Mouse (Mus musculus): ENCODE results near the gene Trpm4. TPM values are rescaled to one million over a fixed set of nuclear protein-coding genes. Genes with fewer than 3 reads are reported as not detected.

Trpm4 gene
- polyA plus RNA-seq, 1 experiment from 2014 or later, result 14.2 TPM

DNA sequence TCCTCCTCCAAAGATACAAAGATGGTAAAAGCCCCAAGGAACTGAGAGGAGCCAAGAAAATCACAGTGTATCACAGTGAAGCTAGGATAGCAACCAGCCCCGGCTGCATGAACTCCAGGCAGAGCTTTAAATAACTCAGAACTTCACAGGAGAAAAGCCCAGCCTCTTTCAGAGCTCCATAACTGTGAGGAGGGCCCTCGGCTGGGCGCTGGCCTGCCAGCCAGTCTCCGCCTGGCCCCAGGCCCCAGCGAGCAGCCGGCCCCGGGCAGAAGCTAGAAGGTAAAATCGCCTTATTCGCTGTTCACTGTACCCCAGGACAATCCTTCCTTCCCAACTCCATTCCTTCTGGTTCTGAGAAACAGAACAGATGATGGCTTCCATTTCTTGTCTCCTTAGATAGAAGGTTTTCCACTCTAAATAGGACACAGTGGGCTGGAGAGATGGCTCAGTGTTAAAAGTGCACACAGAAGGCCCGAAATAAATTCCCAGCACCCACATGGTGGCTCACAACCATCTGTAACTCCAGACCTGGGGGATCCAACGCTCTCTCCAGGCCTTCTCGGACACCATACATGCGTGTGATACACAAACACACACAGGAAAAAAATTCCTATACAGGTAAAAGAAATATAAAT is 4.6 kb downstream of the Trpm4 start:
- H3K27ac ChIP-seq (ENCODE audit: low read depth, low read length), result no peak overlapping the region
- H3K9ac ChIP-seq (ENCODE audit: low read depth, low read length), result no peak overlapping the region
- no peak overlapping the region for H3K4me2 ChIP-seq (ENCODE audit: low read length)
- WGBS, result 77% methylated on average over 13 of the region's 13 CpGs
- H3K27me3 ChIP-seq (replicated peaks; ENCODE audit: control insufficient read depth, insufficient read depth, low read length), result no peaks in the 10 kb centered on the region
- H3K9me3 ChIP-seq (ENCODE audit: control insufficient read depth, low read length), result no peaks in the 10 kb centered on the region; the same call in 1 of the 2 replicates
- no peak overlapping the region for H3K4me3 ChIP-seq (ENCODE audit: low read length)
- peaks cover 5% of the 10 kb centered on the region; the same call in 1 of the 2 replicates for H3K36me3 ChIP-seq (ENCODE audit: control insufficient read depth, insufficient read depth, low read length)
- peaks cover 10% of the 10 kb centered on the region for H3K4me1 ChIP-seq (ENCODE audit: control insufficient read depth, insufficient read depth, low read depth, low read length)
- no peak for ATAC-seq

DNA sequence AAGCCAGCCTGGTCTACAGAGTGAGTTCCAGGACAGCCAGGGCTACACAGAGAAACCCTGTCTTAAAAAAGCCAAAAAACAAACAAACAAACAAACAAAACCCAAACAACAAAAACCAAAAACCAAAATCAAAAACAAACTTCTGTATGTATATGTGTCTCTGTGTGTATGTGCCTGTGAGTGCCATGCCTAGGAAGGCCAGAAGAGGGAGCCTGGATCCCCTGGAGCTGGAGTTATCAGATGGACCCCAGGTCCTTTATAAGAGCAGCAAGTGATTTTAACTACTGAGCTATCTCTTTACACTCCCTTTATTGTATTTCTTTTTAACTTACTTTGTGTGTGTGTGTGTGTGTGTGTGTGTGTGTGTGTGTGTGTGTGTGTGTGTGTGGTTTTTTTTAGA is 7.8 kb downstream of the Trpm4 start:
- H3K9ac ChIP-seq (ENCODE audit: low read depth, low read length), result no peak overlapping the region
- no peak for ATAC-seq
- no peaks in the 10 kb centered on the region for H3K27me3 ChIP-seq (replicated peaks; ENCODE audit: control insufficient read depth, insufficient read depth, low read length)
- H3K4me1 ChIP-seq (ENCODE audit: control insufficient read depth, insufficient read depth, low read depth, low read length), result no peaks in the 10 kb centered on the region
- H3K27ac ChIP-seq (ENCODE audit: low read depth, low read length), result no peak overlapping the region
- no peaks in the 10 kb centered on the region; the same call in 1 of the 2 replicates for H3K9me3 ChIP-seq (ENCODE audit: control insufficient read depth, low read length)
- no peak overlapping the region for H3K4me2 ChIP-seq (ENCODE audit: low read length)
- no peak overlapping the region for H3K4me3 ChIP-seq (ENCODE audit: low read length)
- peaks cover 5% of the 10 kb centered on the region; the same call in 1 of the 2 replicates for H3K36me3 ChIP-seq (ENCODE audit: control insufficient read depth, insufficient read depth, low read length)

DNA sequence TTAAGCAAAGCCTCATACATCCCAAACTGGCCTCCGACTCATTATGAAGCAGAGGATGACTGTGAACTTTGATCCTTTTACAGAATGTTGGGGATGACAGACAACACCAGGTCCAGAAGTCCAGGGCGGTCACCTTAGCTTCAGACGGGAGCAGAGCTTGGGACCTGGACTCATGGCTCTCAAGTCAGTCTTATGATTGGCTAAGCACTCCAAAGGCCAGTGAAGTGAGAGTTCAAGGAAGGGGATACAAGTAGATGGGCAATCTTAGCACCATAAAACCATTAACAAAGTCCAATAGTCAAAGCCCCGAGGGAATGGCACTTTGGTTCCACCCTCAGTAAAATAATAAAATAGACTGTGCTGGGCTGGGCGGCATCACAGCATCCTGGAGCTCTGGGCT is 10.5 kb downstream of the Trpm4 start:
- Histone ChIP-seq H3K4me1 (ENCODE audit: control insufficient read depth, insufficient read depth, low read depth, low read length) (no peaks in the 10 kb centered on the region), H3K36me3 (ENCODE audit: control insufficient read depth, insufficient read depth, low read length) (peaks cover 10% of the 10 kb centered on the region; the same call in 1 of the 2 replicates), H3K9me3 (ENCODE audit: control insufficient read depth, low read length) (no peaks in the 10 kb centered on the region; the same call in 1 of the 2 replicates), H3K9ac (ENCODE audit: low read depth, low read length) (no peak overlapping the region), H3K4me3 (ENCODE audit: low read length) (no peak overlapping the region), H3K27me3 (replicated peaks; ENCODE audit: control insufficient read depth, insufficient read depth, low read length) (no peaks in the 10 kb centered on the region), H3K4me2 (ENCODE audit: low read length) (no peak overlapping the region), H3K27ac (ENCODE audit: low read depth, low read length) (no peak overlapping the region)
- ATAC-seq, result no peak
- WGBS, result 85% methylated on average over 5 of the region's 5 CpGs

DNA sequence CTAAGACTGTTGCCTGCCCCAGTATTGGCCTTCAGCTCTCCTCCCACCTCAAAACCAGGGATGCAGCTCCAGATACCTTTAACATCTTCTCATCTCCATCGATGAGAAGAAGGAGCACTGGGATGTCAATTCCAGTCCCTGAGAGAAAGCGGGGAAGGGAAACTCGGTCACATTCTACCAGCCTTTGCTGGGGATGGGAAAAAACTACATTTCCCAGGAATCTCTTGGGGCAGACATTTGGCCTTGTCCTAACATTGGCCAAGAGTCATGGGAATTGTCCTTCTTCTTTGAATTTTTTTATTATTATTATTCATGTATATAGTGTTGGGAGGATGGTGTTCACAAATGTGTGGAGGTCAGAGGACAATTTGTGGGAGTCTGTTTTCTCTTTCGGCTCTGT is 11.3 kb downstream of the Trpm4 start:
- peaks cover 10% of the 10 kb centered on the region; the same call in 1 of the 2 replicates for H3K36me3 ChIP-seq (ENCODE audit: control insufficient read depth, insufficient read depth, low read length)
- WGBS, result 86% methylated on average over 4 of the region's 4 CpGs

DNA sequence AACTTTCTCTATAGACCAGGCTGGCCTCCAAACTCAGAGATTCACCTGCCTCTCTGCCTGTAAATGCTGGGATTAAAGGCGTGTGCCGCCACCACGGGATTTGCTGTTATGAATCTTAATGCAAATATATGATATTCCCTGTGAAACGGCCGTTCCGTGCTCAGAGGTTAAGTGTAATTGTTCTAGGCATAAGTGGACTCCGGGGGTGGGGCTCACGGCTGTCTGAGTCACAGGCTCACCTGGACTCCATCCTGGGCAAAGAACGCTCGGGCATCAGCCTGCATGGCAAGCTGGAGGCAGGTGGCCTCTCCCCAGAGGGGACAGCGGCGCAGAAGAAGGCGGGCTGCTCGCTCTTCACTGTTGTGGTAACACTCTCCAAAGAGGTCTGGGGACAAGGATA is 17.0 kb downstream of the Trpm4 start:
- no peak overlapping the region for H3K4me3 ChIP-seq (ENCODE audit: low read length)
- no peak overlapping the region for H3K4me2 ChIP-seq (ENCODE audit: low read length)
- H3K9me3 ChIP-seq (ENCODE audit: control insufficient read depth, low read length), result no peaks in the 10 kb centered on the region
- H3K27ac ChIP-seq (ENCODE audit: low read depth, low read length), result no peak overlapping the region
- H3K36me3 ChIP-seq (ENCODE audit: control insufficient read depth, insufficient read depth, low read length), result peaks cover 4% of the 10 kb centered on the region; the same call in 1 of the 2 replicates
- WGBS, result 93% methylated on average over 14 of the region's 14 CpGs
- no peaks in the 10 kb centered on the region for H3K27me3 ChIP-seq (replicated peaks; ENCODE audit: control insufficient read depth, insufficient read depth, low read length)
- H3K4me1 ChIP-seq (ENCODE audit: control insufficient read depth, insufficient read depth, low read depth, low read length), result peaks cover 3% of the 10 kb centered on the region; the same call in 1 of the 2 replicates
- H3K9ac ChIP-seq (ENCODE audit: low read depth, low read length), result no peak overlapping the region
- no peak for ATAC-seq

More for the DNA sequence above, 11.3 kb downstream of the Trpm4 start:
- no peak overlapping the region for H3K9ac ChIP-seq (ENCODE audit: low read depth, low read length)
- H3K4me2 ChIP-seq (ENCODE audit: low read length), result no peak overlapping the region
- no peaks in the 10 kb centered on the region for H3K27me3 ChIP-seq (replicated peaks; ENCODE audit: control insufficient read depth, insufficient read depth, low read length)
- no peaks in the 10 kb centered on the region for H3K4me1 ChIP-seq (ENCODE audit: control insufficient read depth, insufficient read depth, low read depth, low read length)
- H3K4me3 ChIP-seq (ENCODE audit: low read length), result no peak overlapping the region
- ATAC-seq, result no peak
- H3K9me3 ChIP-seq (ENCODE audit: control insufficient read depth, low read length), result no peaks in the 10 kb centered on the region; the same call in 1 of the 2 replicates
- no peak overlapping the region for H3K27ac ChIP-seq (ENCODE audit: low read depth, low read length)

DNA sequence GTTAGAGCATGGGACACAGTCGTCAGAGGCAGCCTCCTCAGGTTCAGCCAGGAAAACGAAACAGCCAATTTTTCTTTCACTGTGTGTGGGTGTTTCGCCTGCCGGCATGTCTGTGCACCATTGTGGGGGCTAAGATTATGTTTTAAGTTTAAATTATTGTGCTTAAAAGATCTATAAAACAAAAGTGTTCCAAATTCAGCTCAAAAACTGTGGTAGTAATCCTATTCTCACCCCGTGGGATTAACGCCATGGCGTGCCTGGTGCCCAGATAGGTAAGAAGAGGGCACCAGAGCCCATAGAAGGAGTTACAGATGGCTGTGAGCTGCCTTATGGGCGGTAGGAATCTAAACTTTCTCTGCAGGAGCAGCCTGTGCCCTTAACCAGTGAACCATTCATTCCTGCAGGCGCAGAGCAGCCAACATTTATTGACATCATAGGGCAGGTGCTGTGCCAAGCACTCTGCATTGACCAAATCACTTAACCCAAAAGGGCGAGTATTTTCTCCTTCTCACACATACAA is 18.3 kb downstream of the Trpm4 start:
- no peaks in the 10 kb centered on the region for H3K27me3 ChIP-seq (replicated peaks; ENCODE audit: control insufficient read depth, insufficient read depth, low read length)
- peaks cover 4% of the 10 kb centered on the region; the same call in 1 of the 2 replicates for H3K36me3 ChIP-seq (ENCODE audit: control insufficient read depth, insufficient read depth, low read length)
- no peak overlapping the region for H3K27ac ChIP-seq (ENCODE audit: low read depth, low read length)
- no peak overlapping the region for H3K4me3 ChIP-seq (ENCODE audit: low read length)
- H3K4me2 ChIP-seq (ENCODE audit: low read length), result no peak overlapping the region
- H3K9me3 ChIP-seq (ENCODE audit: control insufficient read depth, low read length), result no peaks in the 10 kb centered on the region
- H3K9ac ChIP-seq (ENCODE audit: low read depth, low read length), result no peak overlapping the region
- H3K4me1 ChIP-seq (ENCODE audit: control insufficient read depth, insufficient read depth, low read depth, low read length), result peaks cover 3% of the 10 kb centered on the region; the same call in 1 of the 2 replicates
- ATAC-seq, result no peak
- WGBS, result 87% methylated on average over 10 of the region's 10 CpGs

DNA sequence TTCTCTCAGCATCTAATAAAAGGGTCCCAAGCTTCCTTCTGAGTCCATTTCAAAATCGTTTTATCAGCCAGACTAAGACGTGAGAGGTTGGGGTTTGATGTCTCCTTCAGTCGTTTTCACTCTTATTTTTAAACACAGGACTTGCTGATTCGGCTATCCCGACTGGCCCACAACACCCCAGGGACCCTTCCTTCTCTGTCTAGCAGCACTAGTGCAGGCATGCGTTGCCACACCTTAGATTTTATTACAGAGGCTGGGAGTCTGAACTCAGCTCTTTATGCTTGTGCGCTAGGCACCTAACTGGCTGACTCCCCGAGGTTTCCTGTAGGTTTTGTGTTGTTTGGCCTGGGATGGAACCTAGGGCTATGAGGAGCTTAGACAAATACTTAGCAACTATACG is 20.1 kb downstream of the Trpm4 start:
- ATAC-seq, result no peak
- 0 out of 2 replicates have a peak, but pooled peaks cover 1% of the 10 kb centered on the region for H3K36me3 ChIP-seq (ENCODE audit: control insufficient read depth, insufficient read depth, low read length)
- peaks cover 3% of the 10 kb centered on the region; the same call in 1 of the 2 replicates for H3K4me1 ChIP-seq (ENCODE audit: control insufficient read depth, insufficient read depth, low read depth, low read length)
- 30% methylated on average over 9 of the region's 9 CpGs for WGBS
- no peak overlapping the region for H3K4me3 ChIP-seq (ENCODE audit: low read length)
- no peak overlapping the region for H3K27ac ChIP-seq (ENCODE audit: low read depth, low read length)
- no peaks in the 10 kb centered on the region for H3K27me3 ChIP-seq (replicated peaks; ENCODE audit: control insufficient read depth, insufficient read depth, low read length)
- H3K9me3 ChIP-seq (ENCODE audit: control insufficient read depth, low read length), result no peaks in the 10 kb centered on the region
- H3K9ac ChIP-seq (ENCODE audit: low read depth, low read length), result no peak overlapping the region
- H3K4me2 ChIP-seq (ENCODE audit: low read length), result no peak overlapping the region

DNA sequence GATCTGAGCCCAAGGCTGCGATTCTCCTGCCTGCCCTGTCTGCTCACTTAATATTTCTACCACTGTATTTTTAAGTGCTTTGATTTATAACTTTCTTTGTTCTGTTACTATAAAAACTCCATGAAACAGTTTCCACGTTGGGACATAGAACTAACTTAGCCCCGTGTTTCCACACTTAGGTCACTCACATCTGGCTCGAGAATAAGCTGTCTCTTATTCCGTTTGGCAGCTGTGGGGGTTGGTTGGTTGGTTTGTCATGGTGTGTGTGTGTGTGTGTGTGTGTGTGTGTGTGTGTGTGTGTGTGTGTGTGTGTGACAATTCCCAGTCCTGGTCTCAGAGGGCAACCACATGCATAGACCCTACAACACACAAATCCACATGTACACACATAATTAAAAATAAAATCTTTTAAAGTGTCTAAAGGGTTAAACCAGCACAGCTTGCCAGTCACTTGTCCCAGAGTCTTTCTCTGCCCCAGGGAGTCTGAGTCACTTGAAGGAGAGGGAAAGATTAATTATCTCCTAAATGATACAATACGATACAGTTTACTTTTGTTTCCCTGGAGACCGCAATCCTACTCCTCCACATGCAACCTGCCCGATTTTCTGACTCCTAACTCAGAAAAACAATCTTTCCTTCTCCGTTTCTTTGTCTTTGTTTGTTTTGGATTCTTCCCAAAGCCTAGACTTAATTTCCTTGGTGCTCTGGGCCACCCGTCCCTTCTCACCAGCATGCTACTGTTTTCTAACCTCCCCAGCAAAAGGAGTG is 20.7 kb downstream of the Trpm4 start:
- H3K27me3 ChIP-seq (replicated peaks; ENCODE audit: control insufficient read depth, insufficient read depth, low read length), result no peaks in the 10 kb centered on the region
- H3K9ac ChIP-seq (ENCODE audit: low read depth, low read length), result no peak overlapping the region
- peaks cover 3% of the 10 kb centered on the region; the same call in 1 of the 2 replicates for H3K4me1 ChIP-seq (ENCODE audit: control insufficient read depth, insufficient read depth, low read depth, low read length)
- no peak overlapping the region for H3K4me3 ChIP-seq (ENCODE audit: low read length)
- peaks cover 4% of the 10 kb centered on the region; the same call in 1 of the 2 replicates for H3K36me3 ChIP-seq (ENCODE audit: control insufficient read depth, insufficient read depth, low read length)
- H3K4me2 ChIP-seq (ENCODE audit: low read length), result no peak overlapping the region
- H3K27ac ChIP-seq (ENCODE audit: low read depth, low read length), result no peak overlapping the region
- no peak for ATAC-seq
- 26% methylated on average over 10 of the region's 10 CpGs for WGBS
- no peaks in the 10 kb centered on the region for H3K9me3 ChIP-seq (ENCODE audit: control insufficient read depth, low read length)

DNA sequence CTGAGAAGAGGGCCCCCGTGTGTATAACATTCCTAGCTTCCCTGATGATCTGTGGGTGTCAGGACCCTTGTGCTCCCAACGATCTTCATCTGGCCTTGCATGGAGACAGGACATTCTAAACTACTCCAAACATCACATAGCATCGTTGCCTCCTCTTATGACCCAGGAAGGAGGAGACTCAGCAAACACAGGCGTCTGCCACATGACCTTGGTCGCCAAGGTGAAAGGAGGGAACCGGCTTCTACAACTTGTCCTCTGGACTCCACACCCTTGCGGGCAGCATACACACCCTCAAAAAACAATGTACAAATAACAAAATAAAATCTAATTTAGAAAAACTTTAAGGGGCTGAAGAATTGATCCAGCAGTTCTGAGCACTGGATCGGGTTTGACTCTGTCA is 21.6 kb downstream of the Trpm4 start:
- no peak overlapping the region for H3K4me2 ChIP-seq (ENCODE audit: low read length)
- peaks cover 5% of the 10 kb centered on the region; the same call in 1 of the 2 replicates for H3K36me3 ChIP-seq (ENCODE audit: control insufficient read depth, insufficient read depth, low read length)
- 64% methylated on average over 8 of the region's 8 CpGs for WGBS
- H3K4me3 ChIP-seq (ENCODE audit: low read length), result no peak overlapping the region
- no peaks in the 10 kb centered on the region for H3K27me3 ChIP-seq (replicated peaks; ENCODE audit: control insufficient read depth, insufficient read depth, low read length)
- H3K9me3 ChIP-seq (ENCODE audit: control insufficient read depth, low read length), result no peaks in the 10 kb centered on the region
- peaks cover 3% of the 10 kb centered on the region; the same call in 1 of the 2 replicates for H3K4me1 ChIP-seq (ENCODE audit: control insufficient read depth, insufficient read depth, low read depth, low read length)
- no peak for ATAC-seq
- no peak overlapping the region for H3K9ac ChIP-seq (ENCODE audit: low read depth, low read length)
- no peak overlapping the region for H3K27ac ChIP-seq (ENCODE audit: low read depth, low read length)
